Mouse (Mus musculus): ENCODE measurements around the gene P3h4.

P3h4 gene

DNA sequence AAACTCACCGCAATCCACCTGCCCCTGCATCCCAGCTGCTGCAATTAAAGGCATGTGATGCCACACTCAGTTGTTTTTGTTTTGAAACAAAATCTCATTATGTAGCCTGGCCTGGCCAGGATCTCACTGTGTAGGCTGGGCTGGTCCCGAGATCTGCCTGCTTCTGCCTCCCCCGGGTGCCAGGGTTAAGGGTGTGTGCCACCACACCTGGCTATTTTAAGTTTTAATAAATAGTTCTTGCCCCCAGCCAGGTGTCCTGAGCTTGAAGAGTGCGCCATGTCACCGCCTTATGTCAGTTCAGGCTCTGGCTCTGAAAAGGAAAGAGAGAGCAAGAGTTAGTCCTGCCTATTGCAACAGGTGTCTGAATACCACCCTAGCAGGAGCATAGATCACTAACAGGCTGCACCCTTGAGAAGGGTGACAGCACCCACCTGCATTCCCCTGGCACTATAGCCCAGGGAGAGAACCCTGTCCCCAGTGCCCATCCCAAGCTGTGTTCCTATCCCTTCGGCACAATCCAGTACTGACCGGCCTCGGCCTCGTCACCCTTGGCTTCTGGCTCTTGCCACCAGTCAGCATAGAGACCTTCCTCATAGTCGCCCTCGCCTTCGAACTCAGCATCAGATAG, 5.7 kb downstream of the P3h4 start:
- DNase-seq (ENCODE audit: low read depth, low spot score): no peak

GRCm38 (mm10) chr11:100408076-100408834, 6.4 kb downstream of the P3h4 start:
- no peak for DNase-seq (ENCODE audit: low read depth, low spot score)

DNA sequence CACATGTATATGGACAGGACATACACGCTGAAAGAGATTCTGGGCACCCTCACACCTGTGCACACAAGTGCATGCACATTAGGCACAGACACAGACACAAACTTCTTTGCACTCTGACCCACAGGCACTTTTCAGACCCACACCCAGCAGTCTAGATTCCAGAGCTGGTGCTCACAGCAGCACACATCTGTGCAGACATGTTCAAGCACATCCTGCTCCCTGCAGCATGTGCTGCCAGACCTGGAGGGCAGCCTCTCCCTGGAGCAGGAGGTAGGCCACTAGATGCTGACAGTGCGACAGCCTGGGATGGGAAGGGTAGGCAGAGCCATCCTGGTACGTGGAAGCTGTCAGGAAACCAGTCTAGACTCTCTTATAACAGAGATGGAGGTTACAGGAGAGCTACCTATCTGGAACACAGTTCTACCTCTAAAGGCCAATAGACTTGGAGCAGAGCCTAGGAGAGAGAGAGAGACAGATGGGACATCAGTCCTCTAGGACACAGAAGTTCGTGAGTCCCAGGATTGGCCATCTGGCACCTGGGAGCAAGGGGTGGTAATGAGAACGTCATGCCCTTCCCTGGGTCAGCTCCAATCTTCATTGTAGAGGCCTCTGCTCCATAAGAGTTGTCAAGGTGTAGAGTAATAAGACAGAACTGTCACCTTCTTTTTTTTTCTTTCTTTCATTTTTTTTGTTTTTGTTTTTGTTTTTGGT, 7.5 kb downstream of the P3h4 start:
- no peak for DNase-seq (ENCODE audit: low read depth, low spot score)

DNA sequence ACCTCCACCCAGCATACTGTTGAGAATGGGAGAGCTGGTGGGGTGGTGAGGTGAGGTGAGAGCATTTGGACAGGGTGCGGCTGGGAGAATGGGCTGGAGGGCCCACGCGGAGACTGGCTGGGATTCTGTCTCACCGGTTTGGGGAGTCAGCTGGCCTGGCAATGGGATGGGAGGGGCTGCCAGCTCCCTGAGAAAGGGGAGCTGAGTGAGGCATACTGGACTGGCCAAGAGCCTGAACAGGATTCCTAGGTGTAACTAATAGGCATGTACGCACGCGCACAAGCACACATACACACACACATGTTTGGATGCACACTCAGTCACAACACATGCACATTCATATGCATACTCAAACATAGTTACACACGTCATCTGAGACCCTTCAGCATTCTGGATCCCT, 8.4 kb downstream of the P3h4 start:
- DNase-seq (ENCODE audit: low read depth, low spot score): no peak

- DNase-seq (ENCODE audit: low read depth, low spot score): no peak
Observed at GRCm38 (mm10) chr11:100404456-100405074, 10.1 kb downstream of the P3h4 start.

GRCm38 (mm10) chr11:100403445-100404134, 11.0 kb downstream of the P3h4 start:
- no peak for DNase-seq (ENCODE audit: low read depth, low spot score)

- DNase-seq (ENCODE audit: low read depth, low spot score): no peak
Observed at GRCm38 (mm10) chr11:100402682-100403081, 12.0 kb downstream of the P3h4 start.

DNA sequence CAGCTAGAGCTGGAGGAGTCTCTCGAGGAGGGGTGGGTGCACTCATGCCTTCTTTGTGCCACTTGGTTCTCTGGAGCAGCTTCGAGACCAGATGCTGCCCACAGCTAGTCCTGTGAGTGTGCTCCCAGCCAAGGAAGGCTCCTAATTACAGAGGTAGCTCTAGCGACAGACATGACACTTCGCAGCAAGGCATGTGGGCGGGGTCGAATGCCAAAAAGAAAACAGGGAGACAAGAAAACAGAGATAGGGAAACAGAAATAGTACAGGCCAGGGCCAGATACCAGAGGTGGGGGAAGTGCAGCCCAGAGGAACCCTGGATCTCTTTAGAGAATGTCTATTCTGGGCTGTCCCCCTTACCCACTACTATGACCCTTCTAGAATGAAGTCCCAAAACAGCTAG, 12.4 kb downstream of the P3h4 start:
- DNase-seq (ENCODE audit: low read depth, low spot score): no peak

DNA sequence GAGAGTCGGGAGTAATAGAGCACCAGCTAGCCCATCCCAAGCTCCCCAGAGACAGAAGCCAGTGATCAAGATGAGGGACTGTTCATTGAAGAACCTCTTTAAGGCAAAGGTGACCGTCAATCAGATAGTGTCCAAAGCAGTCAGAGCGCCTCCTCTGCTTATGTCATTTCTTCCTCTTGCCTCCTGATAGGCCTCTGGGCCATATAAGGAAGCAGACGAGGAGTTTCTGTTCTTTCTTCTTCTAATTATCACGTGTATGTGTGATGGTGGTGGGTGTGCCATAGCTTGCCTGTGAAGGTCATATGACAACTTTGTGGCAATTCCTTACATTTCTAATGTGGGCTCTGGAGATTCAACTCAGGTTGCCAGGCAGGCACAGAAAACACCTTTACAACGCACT, 13.8 kb downstream of the P3h4 start:
- no peak for DNase-seq (ENCODE audit: low read depth, low spot score)

DNA sequence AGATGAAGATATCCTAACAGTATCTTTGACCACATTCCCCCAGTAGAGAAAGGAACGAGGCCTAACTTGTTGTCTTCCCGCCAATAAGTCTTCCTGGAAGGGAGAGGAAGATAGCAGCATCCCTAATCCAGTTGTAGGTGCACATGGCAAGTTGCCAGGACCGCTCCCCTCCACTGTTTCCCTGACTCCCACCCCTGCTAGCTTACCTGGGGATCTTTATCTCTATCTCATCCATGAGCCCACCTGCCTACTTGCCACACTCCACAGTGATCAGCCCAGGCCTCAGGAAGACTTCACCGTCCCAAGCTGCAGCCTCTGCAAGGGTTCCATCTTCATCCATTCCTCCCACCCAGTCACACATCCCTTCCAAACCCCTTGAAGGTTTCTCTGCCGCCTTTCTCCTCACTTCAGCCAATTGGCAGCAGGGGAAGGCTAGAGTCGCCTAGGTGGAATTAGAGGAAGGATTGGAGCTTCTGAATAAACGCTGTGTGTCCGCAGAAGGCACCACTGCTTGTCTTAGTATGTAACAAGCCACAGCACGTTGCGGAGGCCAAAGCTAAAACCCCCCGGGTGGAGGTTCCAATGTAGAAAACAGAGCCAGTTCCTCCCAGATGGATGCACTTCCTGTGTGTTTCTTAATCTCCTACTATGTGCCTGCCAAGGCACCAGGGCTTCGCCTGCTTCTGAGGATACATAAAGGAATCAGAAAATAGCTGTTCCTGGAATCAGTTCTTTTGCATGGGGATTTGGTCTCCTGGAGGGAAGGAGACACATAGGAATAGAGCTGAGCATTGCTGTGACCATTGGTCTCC, 14.7 kb downstream of the P3h4 start:
- no peak for DNase-seq (ENCODE audit: low read depth, low spot score)

- no peak for DNase-seq (ENCODE audit: low read depth, low spot score)
Observed at GRCm38 (mm10) chr11:100399320-100399719, 15.3 kb downstream of the P3h4 start.

DNA sequence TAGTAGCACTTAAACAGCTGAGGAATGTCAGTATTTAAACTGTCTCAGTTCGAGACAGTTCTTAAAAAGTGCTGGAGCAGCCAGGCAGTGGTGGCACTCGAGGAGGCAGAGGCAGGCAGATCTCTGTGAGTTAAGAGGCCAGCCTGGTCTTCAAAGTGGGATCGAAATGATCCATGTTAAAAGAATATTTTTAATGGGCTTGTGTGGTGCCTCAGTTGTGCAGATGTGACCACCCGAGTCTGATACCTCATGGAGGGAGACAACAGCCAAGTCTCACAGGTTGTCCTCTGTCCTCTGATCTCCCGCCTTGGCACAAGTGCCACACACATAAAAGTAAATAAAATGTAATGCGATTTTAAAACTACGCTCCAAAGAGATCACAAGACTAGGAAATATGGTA, 16.1 kb downstream of the P3h4 start:
- DNase-seq (ENCODE audit: low read depth, low spot score): no peak

GRCm38 (mm10) chr11:100397600-100398389, 16.8 kb downstream of the P3h4 start, which contains the start of gene Jup:
Gene Jup (minus strand): TSS chr11:100397763.
- peak; percentile 98 for DNase-seq (ENCODE audit: low read depth, low spot score)

GRCm38 (mm10) chr11:100396886-100397599, 17.6 kb downstream of the P3h4 start:
- DNase-seq (ENCODE audit: low read depth, low spot score): no peak

DNA sequence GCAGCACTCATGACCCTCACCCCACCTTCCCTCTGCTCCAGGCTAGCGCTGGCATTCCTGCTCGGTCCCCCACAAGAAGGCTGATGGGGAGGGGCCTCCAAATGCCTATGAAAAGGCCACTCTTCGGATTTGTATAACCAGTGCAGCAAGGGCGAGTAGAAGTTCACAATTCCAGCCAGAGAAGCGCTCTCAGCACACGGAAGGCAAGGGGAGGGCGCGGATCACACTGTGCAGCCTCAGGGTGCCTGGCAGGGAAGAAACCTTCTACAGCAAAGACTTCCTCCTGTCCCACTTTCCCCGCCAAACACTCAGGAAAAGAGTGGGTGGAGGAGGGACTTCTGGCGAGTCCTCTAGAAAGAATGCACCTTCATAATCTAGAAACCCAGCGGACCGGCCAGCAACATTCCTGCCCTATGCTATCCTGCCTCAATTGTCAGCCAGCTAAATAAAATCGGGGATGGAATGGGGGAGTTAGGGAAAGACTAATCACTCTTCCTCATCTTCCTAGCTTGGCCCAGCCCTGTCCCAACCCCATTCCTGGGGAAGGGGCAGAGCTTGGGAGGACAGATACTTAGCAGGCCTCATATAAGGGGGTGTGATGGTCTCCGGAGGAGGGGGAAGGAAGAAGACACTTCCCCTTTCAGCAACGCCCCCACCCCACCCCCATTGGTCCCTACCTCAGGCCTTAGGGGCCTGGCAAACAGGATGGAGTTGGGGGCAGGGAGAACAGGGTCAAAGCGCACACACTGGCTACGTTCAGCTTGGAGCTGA, 18.6 kb downstream of the P3h4 start:
- DNase-seq (ENCODE audit: low read depth, low spot score): no peak

- DNase-seq (ENCODE audit: low read depth, low spot score): no peak
Observed at GRCm38 (mm10) chr11:100395200-100395599, 19.4 kb downstream of the P3h4 start.

- DNase-seq (ENCODE audit: low read depth, low spot score): no peak
Observed at GRCm38 (mm10) chr11:100394353-100395074, 20.1 kb downstream of the P3h4 start.

DNA sequence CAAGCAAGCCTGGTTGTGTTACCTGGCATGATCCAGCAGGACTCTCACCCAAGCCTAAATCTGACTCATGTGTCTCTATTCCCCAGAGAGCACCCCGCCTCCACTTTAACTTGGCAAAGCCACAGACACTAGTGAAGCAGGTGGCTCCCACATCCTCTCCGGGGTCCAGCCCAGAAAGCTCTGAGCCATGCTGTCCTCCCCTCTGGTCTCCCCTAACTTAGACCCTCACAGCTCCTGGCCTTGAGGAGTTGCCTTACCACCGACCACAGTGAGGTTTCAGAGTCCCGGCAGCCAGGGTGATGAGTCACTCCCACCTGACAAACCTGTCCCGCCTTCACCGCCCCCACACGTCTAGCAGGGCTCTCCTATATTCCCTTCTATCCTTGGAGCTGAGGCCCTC, 20.9 kb downstream of the P3h4 start:
- DNase-seq (ENCODE audit: low read depth, low spot score): no peak
